Mouse (Mus musculus) inflammation-experienced regulatory T-cells, adult 6 months (primary cell): ENCODE measurements around the gene Cxcl3. TPM values are rescaled to one million over a fixed set of nuclear protein-coding genes. Genes with fewer than 3 reads are reported as not detected.

ENCODE experiments used
- ATAC-seq: one replicate; pipeline ENCODE4 v1.8.0; 2017
- polyA plus RNA-seq, 3 experiments: library from polyadenylated mRNA; unstranded; fragments of 100-300 nt; shearing (Covaris generic); gene quantifications; one replicate each; pipeline ENCODE4 v1.2.1; 2017

Gene Cxcl3
- polyA plus RNA-seq, result 1 to 10 TPM in 1 of 3 experiments, not detected in 2; 1.5 TPM

GRCm38 (mm10) chr5:90785659-90786588 lies at the start of gene Cxcl3:
Gene Cxcl3 (plus strand): TSS chr5:90786103.
- ATAC-seq, result no peak

DNA sequence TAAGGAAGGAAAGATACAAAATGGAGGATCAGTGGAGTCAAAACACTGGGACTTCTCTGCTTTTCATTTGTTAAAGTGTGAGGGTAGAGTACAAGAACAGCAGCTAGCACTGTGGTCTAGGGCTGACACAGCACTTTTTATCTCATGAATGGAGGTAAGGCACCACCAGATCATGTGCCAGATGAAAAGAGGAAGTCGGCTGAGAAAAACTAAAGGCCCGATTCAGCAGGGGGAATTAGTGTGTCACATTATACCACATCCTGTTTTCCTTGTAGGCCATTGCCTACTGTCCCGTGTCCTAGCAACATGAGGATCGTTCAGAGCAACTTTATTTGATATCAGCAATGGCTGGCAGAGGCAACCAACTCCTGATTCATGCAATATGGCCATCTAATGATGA lies 43.9 kb upstream of the Cxcl3 start:
- peak; percentile 81 for ATAC-seq

DNA sequence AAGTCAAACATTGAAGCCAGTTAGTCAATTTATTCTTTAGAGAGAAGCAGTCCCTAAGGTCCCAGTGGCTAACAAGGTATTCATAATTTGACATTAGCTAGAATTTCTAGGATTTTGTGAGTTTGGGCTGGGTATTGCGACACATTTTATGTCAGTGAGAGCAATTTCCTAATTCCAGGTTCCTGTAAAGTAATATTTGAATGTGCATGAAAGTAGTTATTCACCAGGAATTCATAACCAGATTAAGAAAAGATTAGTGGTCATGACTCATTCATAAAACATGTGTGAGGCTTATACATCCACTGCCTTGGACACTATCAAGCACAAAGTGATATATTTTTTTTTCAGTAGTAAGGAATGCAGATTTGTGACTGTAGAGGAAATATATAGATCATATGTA lies 32.0 kb upstream of the Cxcl3 start:
- ATAC-seq, result no peak

- ATAC-seq, result no peak
Measured at GRCm38 (mm10) chr5:90758020-90758605, 27.8 kb upstream of the Cxcl3 start.

DNA sequence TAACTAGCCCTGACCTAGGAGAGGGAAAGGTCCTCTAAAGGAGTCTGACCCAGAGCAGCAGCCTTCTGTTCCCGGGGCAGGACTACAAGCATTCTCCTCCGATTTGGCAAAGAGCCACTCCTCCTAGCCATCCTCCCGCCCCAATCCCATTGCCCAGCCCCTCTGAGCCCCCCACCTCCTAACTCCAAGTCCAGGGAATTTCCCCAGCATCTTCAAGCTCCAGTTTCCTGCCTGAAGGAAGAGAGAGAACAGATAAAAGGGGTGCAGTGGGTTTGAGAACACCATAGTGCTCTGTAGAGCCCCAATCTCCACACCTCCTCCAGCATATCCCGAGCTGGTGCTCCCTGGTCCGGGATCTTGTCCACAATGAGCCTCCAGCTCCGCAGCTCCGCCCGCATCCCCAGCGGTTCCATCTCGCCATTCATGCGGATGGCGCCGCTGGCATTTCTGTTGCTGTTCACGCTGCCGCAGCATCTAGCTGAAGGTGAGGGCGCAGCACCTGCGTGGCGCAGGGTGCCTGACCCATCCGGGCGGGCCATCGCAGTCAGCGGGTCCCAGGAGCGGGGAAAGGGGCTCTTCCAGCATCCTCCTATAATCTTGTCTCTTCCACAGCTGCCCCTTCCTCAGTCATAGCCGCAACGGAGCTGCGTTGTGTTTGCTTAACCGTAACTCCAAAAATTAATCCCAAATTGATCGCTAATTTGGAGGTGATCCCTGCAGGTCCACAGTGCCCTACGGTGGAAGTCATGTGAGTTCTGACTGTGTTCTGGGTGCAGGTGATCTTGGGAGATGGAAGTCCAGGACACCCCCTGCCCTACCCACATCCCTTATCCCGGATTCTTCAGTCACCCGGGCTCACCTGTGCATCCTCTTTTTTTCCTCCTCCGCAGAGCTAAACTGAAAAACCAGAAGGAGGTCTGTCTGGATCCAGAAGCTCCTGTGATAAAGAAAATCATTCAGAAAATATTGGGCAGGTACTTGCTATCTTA lies 26.5 kb upstream of the Cxcl3 start, which contains the start of gene Cxcl5:
Gene Cxcl5 (plus strand): TSS at position 284 of the 989 bp plus-strand sequence.
- no peak for ATAC-seq

- ATAC-seq, result no peak
Measured at GRCm38 (mm10) chr5:90760303-90760702, 25.6 kb upstream of the Cxcl3 start.

DNA sequence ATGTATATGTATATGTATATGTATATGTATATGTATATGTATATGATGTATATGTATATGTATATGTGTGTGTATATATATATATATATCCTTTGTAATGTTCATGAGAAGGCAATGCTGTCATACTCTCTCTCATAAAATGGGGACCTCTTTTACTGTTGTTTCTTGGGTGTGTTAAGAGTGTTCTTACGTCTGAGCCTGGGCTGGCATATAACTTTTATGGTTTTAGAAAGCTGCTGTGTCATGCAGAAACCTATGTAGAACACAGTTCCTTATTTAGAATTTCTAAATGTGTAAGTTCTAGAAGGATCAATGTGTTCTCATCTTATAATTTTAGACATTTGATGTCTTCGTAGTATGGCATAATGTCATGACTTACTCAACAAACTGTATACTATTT lies 25.1 kb upstream of the Cxcl3 start:
- no peak for ATAC-seq

DNA sequence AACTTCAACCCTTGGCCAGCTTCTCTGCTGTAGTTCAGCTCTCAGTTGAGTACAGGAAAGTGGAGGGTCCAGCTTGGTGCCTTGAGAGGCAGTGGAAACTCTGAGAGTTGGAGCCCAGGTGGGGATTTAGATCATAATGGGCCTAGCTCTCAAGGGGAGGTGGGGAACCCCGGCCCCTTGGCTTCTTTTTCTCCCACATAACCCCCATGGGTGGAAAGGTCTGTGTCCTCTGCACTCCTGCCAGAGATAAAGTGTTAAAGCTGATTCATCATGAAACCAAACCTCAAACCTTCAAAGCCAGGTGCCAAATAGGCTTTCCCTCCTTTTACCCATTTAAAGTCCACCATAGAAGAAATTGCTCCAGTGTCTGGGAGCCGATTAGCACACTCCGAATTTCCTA lies 24.1 kb upstream of the Cxcl3 start:
- no peak for ATAC-seq

DNA sequence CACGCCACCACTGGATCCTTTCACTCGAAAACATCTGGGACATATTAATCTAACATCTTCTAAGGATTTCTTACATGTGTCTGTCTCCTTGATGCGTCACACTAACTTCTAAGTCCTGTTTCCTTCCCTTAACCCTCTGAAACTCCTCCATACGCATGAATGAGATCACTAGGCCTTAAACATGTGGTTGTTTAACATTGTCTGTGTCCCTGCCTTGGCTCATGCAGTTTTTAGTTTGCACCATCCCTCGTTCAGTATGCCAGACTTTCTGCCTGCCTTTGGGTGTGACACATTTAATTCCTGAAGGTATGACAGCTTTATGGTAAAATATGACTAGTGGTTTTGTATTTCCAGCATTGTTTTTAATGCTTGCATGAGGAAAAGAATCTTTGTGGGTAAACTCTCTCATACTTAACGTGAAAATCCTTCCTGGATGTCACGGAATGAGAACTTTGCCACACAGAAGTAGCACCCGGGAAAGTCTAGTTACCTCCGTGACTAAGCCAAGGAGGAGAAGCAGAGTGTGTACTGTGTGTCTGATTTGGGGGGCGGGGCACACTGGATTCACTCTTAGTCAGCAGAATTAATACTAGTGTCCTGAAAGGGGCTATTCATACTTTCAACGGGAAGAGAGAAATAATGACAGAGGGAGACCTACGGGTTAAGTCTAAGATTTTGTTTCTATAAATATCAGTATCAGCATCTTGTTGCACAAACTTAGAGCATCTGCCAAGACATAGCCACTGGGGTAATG lies 21.8 kb upstream of the Cxcl3 start:
- ATAC-seq, result no peak

DNA sequence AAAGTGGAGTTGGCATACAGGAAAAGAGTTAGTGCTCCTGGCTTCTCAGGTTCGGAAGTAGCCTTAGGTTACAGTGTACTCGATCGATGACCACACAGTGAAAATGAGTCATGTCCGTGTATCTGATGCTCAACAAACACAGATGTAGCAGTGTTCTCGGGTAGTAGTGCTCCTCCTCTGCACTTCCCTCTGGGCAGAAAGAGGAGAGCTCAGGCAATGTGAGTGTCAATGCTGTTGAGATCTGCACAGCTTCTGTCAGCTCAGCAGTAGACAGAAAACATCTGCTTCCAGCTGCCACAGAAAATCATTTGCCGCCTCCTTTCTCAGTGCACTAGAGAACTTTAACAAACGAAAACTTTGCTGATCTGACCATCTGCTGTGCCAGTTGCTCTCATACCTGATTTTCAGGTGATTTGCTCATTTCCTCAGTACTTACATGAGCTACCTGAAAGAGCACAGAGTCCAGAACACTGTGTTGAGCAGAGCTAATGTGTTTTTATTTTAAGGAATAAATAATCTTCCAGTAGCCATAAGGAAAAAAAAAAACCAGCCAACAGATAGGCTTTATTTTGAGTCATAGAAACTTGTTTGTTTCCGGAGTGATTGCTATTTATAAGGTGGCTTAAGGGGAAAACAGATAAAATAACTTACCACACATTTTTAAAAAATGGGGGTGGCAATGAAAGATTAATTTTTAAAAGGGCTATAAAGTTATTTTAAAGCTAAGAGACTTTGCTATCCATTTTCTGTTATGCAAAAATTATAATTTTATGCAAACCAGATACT lies 19.9 kb upstream of the Cxcl3 start:
- ATAC-seq, result no peak

- no peak for ATAC-seq
Measured at GRCm38 (mm10) chr5:90768218-90768617, 17.7 kb upstream of the Cxcl3 start, which contains the start of gene Ppbp. Gene Ppbp (plus strand): TSS chr5:90768518.

GRCm38 (mm10) chr5:90771369-90771768 lies 14.5 kb upstream of the Cxcl3 start:
- no peak for ATAC-seq

DNA sequence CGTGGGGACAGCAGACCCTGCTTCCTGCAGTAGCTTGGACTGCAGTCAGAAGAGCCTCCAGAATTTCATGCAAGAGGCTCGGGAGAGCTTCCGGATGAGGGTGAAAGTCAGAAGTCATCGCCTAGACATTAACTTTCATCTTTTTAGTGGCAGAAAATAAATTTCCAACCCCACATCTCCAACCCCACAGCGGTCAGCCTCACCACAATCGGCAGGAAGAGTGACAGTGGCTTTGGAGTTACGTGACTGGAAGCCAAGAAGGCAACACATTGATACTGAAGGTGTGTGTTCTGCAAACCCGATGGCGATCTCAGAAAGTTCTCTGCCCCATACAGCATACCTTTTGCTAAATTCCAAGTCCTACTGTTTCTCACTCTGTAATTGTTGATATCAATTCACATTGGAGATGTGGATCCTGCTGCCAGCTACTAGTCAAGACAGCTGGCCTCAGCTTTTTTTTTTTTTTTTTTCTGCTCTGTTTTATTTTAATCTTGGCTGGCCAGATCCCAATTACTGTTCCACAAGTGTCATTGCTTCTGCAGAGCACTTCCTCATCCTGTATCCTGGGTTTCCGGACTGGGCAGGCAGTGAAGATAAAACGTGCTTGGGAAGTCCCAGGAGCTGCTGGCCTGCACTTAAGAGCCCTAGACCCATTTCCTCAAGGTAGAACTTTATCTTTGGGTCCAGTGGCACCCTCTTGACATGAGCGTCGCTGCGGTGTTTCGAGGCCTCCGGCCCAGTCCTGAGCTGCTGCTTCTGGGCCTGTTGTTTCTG lies 13.8 kb upstream of the Cxcl3 start, which contains the start of gene Pf4:
Gene Pf4 (plus strand): TSS at position 556 of the 774 bp plus-strand sequence.
- no peak for ATAC-seq

DNA sequence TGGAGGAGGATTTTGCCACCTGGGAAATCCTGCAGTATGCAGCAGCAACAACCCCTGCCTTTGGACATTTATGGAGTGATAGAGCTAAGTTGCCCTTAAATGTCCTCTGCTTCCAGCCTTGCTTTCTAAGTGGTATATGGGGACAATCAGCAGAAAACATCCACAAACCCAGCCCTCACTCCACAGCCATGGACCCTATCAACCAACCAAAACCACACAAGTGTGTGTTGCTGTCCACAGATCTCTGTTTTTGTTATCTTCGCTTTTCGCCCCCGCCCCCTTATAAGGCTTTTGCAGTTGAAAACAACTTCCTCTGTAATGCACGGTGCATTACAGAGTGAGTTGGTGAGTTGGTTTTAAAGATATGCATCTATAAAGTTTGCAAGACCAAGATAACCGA lies 10.3 kb upstream of the Cxcl3 start:
- no peak for ATAC-seq

GRCm38 (mm10) chr5:90777621-90778020 lies 8.3 kb upstream of the Cxcl3 start:
- ATAC-seq, result no peak

DNA sequence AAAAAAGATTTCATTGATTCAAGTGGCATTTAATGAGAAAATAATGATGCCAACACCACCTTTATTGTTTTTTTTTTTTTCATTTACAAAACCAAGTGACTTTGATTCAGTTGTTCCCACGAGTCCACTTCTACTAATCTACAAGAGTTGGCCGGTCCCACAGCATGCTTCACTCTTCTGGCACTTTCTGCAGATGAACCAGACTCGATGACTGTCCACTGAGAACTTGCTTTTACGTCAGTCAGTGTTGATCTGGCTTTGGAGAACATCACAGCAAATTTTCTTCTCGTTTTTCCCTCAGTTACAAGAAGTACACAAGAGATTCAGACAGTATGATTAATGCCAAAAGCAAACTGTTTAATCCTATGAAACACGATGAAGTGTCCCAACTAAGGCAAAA lies 7.0 kb upstream of the Cxcl3 start:
- ATAC-seq, result no peak

DNA sequence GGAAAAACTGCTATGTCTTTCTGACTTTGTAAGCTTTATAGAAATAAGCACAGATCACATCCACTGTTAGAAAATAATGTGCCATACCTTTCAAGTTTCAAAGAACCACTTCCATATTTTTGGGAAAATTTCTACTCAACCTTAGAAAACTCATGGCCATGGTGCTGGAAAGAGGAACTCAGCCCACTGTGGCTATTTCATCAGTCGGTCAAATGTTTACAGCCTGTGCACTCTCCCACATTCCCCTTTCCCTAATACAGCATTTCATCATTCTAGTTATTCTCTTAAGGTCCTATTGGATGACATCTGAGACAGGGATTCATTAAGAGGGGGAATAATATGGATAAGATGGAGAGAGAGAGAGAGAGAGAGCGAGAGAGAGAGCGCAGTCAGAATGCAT lies 2.2 kb upstream of the Cxcl3 start:
- ATAC-seq, result no peak

DNA sequence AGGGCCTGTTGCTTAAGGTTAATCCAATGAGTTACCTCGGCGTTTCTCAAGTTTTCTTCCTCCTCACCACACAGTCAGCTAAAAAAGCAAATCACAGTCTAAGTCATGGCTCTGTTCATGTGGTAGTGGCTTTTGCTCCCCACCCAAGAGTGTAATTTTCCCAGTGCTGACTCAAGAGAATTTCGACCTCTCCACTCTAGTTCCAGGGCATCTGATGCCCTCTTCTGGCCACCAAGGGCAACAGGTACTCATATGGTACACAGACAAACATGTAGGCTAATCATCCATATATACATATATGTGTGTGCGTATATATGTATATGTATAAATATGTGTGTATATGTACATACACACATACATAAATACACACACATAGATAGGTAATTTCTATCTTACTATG lies 2.2 kb downstream of the Cxcl3 start:
- no peak for ATAC-seq

GRCm38 (mm10) chr5:90789306-90790073 lies 3.6 kb downstream of the Cxcl3 start:
- no peak for ATAC-seq
